Mouse (Mus musculus) MEL (cell line): ENCODE results near the gene Itsn2.

Experiments used
- CTCF ChIP-seq, 3 experiments: IDR thresholded peaks in 2 of 3; conservative IDR thresholded peaks in 1 of 3; 2 replicates each; pipeline ENCODE4 v1.5.1; 2011 to 2012; ENCODE audit warnings: low read length in 3 of 3, low read depth in 2 of 3, mild to moderate bottlenecking in 2 of 3, improper control_type of control experiment in 1 of 3, inconsistent platforms in 1 of 3, mixed read lengths in 1 of 3, moderate library complexity in 1 of 3; ENCODE audit not compliant: control insufficient read depth in 1 of 3, insufficient read depth in 1 of 3, poor library complexity in 1 of 3, severe bottlenecking in 1 of 3
- JUND ChIP-seq: IDR thresholded peaks from 2 replicates; pipeline ENCODE4 v1.6.1; 2011; ENCODE audit warnings: low read depth, mild to moderate bottlenecking, improper control_type of control experiment, low read length
- POLR2A ChIP-seq, 2 experiments: IDR thresholded peaks; 2 replicates each; pipeline ENCODE4 v1.6.1; 2011 to 2012; ENCODE audit warnings: low read length in 2 of 2, mild to moderate bottlenecking in 2 of 2, control low read depth in 1 of 2, improper control_type of control experiment in 1 of 2, low read depth in 1 of 2, moderate library complexity in 1 of 2; ENCODE audit not compliant: control insufficient read depth in 1 of 2, insufficient read depth in 1 of 2, poor library complexity in 1 of 2
- POLR2AphosphoS2 ChIP-seq: IDR thresholded peaks from 2 replicates; pipeline ENCODE4 v1.6.1; 2011; ENCODE audit warnings: low read length, improper control_type of control experiment
- SMC3 ChIP-seq: IDR thresholded peaks from 2 replicates; pipeline ENCODE4 v1.6.1; 2011; ENCODE audit warnings: low read depth, low read length, improper control_type of control experiment
- TCF12 ChIP-seq: IDR thresholded peaks from 2 replicates; pipeline ENCODE4 v1.6.1; 2014; ENCODE audit warnings: low read depth, mild to moderate bottlenecking, inconsistent platforms, low read length, improper control_type of control experiment, moderate library complexity
- UBTF ChIP-seq: IDR thresholded peaks from 2 replicates; pipeline ENCODE4 v1.6.1; 2012; ENCODE audit warnings: low read depth, mild to moderate bottlenecking, inconsistent platforms, low read length, improper control_type of control experiment, moderate library complexity, borderline replicate concordance; ENCODE audit not compliant: insufficient read depth

DNA sequence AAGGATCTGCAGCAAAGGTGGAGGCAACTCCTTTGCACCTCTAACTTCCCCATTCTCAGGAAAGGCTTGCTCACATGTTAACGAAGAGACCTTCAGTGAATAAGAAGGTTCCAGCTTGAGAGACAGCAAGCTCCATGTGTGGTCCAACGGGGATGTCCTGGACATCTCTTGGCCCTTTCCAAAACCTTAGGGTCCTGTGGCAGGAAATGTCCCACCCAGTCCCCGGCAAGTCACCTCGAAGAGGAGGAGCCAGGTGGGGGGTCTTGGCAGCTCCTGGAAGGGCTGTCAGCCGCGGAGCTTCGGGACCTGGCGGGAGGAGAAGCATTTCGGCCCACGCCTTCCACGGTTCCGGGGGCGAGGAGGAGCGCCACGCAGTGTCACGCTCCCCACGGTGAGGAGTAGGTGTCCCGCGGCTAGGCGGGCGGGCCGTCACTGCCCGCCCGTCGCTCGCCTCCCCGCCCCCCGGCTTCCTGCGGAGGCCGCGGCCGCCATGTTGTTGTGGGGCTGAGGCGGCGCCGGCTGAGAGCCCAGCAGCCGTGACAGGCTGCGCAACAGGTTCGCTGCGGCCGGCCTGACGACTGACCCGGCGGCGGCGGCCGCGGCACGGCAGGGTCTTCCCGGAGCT is at the start of gene Itsn2, which contains the start of gene Gm3625:
- TF ChIP-seq UBTF: no peak
- TF ChIP-seq POLR2A (IDR thresholded peaks at IDR 0.05; ENCODE audit: control insufficient read depth in 1 of 2, insufficient read depth in 1 of 2, low read depth in 1 of 2, low read length in 2 of 2, poor library complexity in 1 of 2): peak; percentile 56 to 60
- TF ChIP-seq SMC3: no peak
- TF ChIP-seq POLR2AphosphoS2: no peak; the same call in 1 of the 2 replicates
- no peak for TF ChIP-seq TCF12
- no peak for TF ChIP-seq JUND
- no peak for TF ChIP-seq CTCF (IDR thresholded peaks at IDR 0.05 in 2 of 3, conservative IDR thresholded peaks at IDR 0.05 in 1 of 3; ENCODE audit: control insufficient read depth in 1 of 3, insufficient read depth in 1 of 3, low read depth in 2 of 3, low read length in 3 of 3, poor library complexity in 1 of 3, severe bottlenecking in 1 of 3)
